Mouse (Mus musculus): ENCODE measurements at regions not wholly inside any gene's neighbourhood (a gene's known extent, or its start where the extent isn't known, plus 50 kb on each side); places are given as distances from the start of the nearest gene placed in this dataset.

DNA sequence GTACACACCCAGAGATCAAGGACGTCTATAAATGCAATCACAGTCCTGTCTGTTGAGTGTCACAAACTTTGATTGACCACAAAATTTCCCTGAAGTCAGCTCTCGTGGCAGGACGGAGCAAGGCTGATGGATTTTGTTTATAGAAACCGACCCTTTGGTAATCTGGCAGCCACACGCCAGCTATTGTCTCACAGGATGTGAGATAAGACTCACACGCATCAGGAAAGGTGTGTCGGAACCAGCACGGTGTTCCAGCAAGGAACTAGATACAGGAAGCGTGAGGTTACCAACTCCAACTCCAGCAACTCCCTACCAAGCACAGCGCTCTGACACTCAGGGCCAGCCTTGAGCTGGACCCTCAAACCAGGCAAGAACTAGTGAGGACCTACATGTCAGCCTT lies 112.4 kb upstream of the Cops8 start:
- no peak for TF ChIP-seq CTCF (IDR thresholded peaks at IDR 0.05)
- TF ChIP-seq EP300 (IDR thresholded peaks at IDR 0.05; ENCODE audit: insufficient read depth, low read depth, low read length): peak; percentile 99

All from heart, adult 2 months (tissue).